Mouse (Mus musculus) heart, adult 2 months (tissue): ENCODE data around the gene Cacna1d.

ENCODE experiments used
- CTCF ChIP-seq: fragments of 200-600 bp; IDR thresholded peaks from 2 replicates; pipeline ENCODE4 v1.8.1; 2022; ENCODE audit warnings: antibody characterized with exemption, mild to moderate bottlenecking, moderate library complexity
- EP300 ChIP-seq: fragments of 200-500 bp; IDR thresholded peaks from 2 replicates; pipeline ENCODE4 v1.6.1; 2011; ENCODE audit warnings: low read depth, low read length, control low read depth; ENCODE audit not compliant: insufficient read depth

DNA sequence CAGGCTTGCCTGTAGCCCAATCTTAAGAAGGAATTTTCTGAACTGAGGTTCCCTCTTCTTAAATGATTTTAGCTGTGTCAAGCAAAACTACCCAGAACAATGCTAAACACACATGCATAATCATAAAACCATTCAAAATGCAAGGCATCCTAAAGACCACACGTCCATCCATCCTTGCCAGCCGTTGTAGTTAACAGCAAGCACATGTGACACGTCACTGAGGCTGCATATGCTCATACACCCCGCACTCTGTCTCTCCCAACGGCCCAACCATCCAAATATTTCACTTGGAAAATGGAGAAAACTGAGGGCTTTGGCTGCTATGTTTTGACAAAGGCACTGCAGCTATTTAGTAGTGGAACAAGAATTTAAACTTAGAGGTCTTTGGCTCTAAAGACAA is 220.9 kb downstream of the Cacna1d start:
- TF ChIP-seq CTCF (no peak), EP300 (no peak)
